Mouse (Mus musculus) liver, embryonic 13.5 days (tissue): Measurements from ENCODE around the gene Apln. TPM values are rescaled to one million over a fixed set of nuclear protein-coding genes. Genes with fewer than 3 reads are reported as not detected.

Experiments
- polyA plus RNA-seq: library from polyadenylated mRNA; unstranded; fragments of >200 nt; fragmentation: Nextera tagmentation; extraction: Ambion mirVana; gene quantifications from 2 replicates; pipeline ENCODE4 v1.2.1, GENCODE M21; 2015

Apln gene
- polyA plus RNA-seq, 1 experiment from 2014 or later: 0.13 TPM

Other genes with a start within 250 kb of the Apln start
- 5.8 and 8.5 TPM in 2 replicates for gene Smarca1, start 141.9 kb downstream of the Apln start, polyA plus RNA-seq
- gene Ocrl, start 122.5 kb downstream of the Apln start, polyA plus RNA-seq: 3.2 and 4.2 TPM in 2 replicates
- gene Xpnpep2, start 73.9 kb upstream of the Apln start, polyA plus RNA-seq: 0.10 TPM in 1 of 2 replicates, not detected in the other
- 6.6 and 6.7 TPM in 2 replicates for gene Sash3, start 111.6 kb upstream of the Apln start, polyA plus RNA-seq
- 2.0 and 2.4 TPM in 2 replicates for gene Zdhhc9, start 174.0 kb upstream of the Apln start, polyA plus RNA-seq
- gene Utp14a, start 222.0 kb upstream of the Apln start, polyA plus RNA-seq: 16.6 and 21.6 TPM in 2 replicates